Mouse (Mus musculus): Measurements from ENCODE around the gene Lao1.
"Not testable (repeated sequence)": the region's sequence is repeated elsewhere in the genome, so short reads cannot be mapped to it uniquely, and the experiment has no call there.

The Lao1 gene

DNA sequence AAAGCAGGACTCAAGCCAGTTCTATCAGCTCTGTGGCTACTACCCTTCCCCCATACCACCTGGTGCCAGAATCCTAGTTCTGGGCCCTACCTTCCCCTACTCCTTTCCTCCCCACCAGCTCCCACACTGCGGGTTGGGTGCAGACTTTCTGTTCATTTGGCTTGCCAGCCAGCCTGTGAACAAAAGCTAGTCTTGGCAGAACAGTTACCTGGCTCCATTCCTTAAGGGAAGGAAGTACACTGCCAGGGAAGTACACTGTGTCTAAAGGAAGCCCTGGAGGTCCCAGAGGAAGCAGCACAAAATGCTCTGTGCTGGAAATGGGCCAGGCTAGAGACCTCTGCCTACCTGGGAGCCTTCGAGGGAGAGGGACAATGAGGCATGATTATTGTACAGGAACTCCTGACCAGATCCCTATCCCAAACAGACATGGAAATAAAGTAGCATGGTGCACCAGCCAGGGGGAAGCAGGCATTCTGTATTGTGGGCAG, at the start of gene Lao1:
Lao1 (plus strand) TSS at position 438 of the 488 bp plus-strand sequence.
- in situ Hi-C loops (cut with MboI; ENCODE audit: low pct_unique_long_range_greater_than_20kb in 1 of 2, low sequenced_read_pairs in 2 of 2, unreplicated experiment in 1 of 2) = no loop called here

DNA sequence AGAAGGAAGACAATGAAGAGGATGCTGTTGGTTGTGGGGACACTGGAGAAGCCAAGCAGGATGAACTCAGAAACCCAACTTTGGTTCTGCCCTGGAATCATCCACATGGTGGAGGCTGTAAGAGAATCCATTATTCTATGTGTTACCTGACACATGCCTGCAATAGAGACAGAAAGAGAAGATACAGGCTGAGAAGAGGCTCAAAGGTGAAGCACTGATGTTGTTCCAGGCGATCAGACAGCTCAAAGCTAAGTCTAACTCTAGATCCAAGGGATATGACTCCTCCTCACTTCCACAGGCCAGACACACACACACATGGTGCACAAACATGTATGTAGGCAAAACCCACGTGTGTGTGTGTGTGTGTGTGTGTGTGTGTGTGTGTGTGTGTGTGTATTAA, 44.0 kb upstream of the Lao1 start, which contains the start of gene Olfr1329:
Olfr1329 (minus strand) TSS at position 101 of the 400 bp plus-strand sequence.
- in situ Hi-C loops (cut with MboI; ENCODE audit: low pct_unique_long_range_greater_than_20kb in 1 of 2, low sequenced_read_pairs in 2 of 2, unreplicated experiment in 1 of 2) = not testable (repeated sequence)

- in situ Hi-C loops (cut with MboI; ENCODE audit: low pct_unique_long_range_greater_than_20kb in 1 of 2, low sequenced_read_pairs in 2 of 2, unreplicated experiment in 1 of 2) = not testable (repeated sequence)
Observed at GRCm38 (mm10) chr4:118931326-118931725, 30.1 kb upstream of the Lao1 start.

GRCm38 (mm10) chr4:118938512-118938911, 22.9 kb upstream of the Lao1 start, which contains the start of gene Olfr1328:
Gene Olfr1328 (minus strand): TSS chr4:118938612.
- in situ Hi-C loops (cut with MboI; ENCODE audit: low pct_unique_long_range_greater_than_20kb in 1 of 2, low sequenced_read_pairs in 2 of 2, unreplicated experiment in 1 of 2) = no loop called here

GRCm38 (mm10) chr4:118958812-118959211, 2.6 kb upstream of the Lao1 start:
- in situ Hi-C loops (cut with MboI; ENCODE audit: low pct_unique_long_range_greater_than_20kb in 1 of 2, low sequenced_read_pairs in 2 of 2, unreplicated experiment in 1 of 2) = no loop called here

DNA sequence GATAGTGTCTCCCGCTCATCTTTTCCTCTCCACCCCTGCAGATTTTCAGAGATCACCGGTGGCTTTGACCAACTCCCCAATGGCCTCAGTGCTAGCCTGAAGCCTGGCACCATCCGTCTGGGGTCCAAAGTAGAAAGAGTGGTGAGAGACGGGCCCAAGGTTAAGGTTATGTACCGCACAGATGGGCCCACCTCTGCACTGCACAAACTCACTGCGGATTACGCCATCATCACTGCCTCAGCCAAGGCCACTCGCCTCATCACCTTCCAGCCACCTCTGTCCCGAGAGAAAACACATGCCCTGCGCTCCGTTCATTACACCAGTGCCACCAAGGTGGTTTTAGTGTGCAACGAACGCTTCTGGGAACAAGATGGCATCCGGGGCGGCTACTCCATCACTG, 6.3 kb downstream of the Lao1 start:
- in situ Hi-C loops (cut with MboI; ENCODE audit: low pct_unique_long_range_greater_than_20kb in 1 of 2, low sequenced_read_pairs in 2 of 2, unreplicated experiment in 1 of 2) = no loop called here

DNA sequence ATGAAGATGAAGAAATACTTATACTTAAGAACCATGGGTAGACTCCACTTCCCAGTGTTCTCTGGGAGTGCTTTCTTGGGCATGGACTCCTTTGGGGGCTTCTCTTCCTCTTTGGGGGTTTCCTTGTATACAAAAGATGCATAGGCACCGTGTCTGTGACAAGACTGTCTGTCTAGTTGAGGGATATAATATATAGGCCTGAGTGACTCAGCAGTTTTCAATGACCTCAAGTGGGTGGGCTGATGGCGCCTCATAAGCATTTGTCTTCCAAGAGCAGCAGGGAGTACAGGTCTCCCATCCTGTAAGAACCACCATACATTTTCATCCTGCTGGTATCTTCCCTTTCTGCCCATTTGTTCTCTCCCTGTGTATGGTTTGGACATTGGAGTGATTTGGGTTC, 11.9 kb downstream of the Lao1 start:
- in situ Hi-C loops (cut with MboI; ENCODE audit: low pct_unique_long_range_greater_than_20kb in 1 of 2, low sequenced_read_pairs in 2 of 2, unreplicated experiment in 1 of 2) = no loop called here

- in situ Hi-C loops (cut with MboI; ENCODE audit: low pct_unique_long_range_greater_than_20kb in 1 of 2, low sequenced_read_pairs in 2 of 2, unreplicated experiment in 1 of 2) = loop anchor here (10.0 to 25.0 kb wide), 2 partner anchors 340 to 348 kb away; no protein-coding TSS in a partner anchor
Observed at GRCm38 (mm10) chr4:118985291-118985690, 23.9 kb downstream of the Lao1 start.

GRCm38 (mm10) chr4:118988535-118988934, 27.2 kb downstream of the Lao1 start:
- in situ Hi-C loops (cut with MboI; ENCODE audit: low pct_unique_long_range_greater_than_20kb in 1 of 2, low sequenced_read_pairs in 2 of 2, unreplicated experiment in 1 of 2) = loop anchor here (10.0 to 25.0 kb wide), 2 partner anchors 344 to 351 kb away; no protein-coding TSS in a partner anchor

DNA sequence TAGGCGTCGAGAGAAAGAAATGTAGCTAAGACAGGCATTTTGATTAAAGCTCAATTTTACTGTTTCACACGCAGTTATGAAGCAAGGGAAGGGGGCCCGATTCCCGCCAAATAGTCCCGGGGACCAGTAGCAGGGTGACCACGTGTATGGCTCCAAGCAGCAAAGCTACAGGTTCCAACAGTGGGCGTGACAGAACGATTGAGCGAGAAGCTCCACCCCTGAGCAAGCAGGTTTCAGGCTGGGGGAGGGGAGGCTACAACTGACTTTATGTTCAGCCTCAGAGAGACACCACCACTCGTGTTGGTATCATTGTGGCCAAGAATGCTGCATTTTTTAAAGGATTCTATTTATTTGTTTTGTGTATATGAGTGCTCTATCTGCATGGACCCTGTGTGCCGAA, 28.0 kb downstream of the Lao1 start:
- in situ Hi-C loops (cut with MboI; ENCODE audit: low pct_unique_long_range_greater_than_20kb in 1 of 2, low sequenced_read_pairs in 2 of 2, unreplicated experiment in 1 of 2) = loop anchor here (10.0 to 25.0 kb wide), 2 partner anchors 345 to 352 kb away; no protein-coding TSS in a partner anchor

- in situ Hi-C loops (cut with MboI; ENCODE audit: low pct_unique_long_range_greater_than_20kb in 1 of 2, low sequenced_read_pairs in 2 of 2, unreplicated experiment in 1 of 2) = loop anchor here in 1 of 2 experiments (25.0 kb wide), 1 partner anchor 354 kb away; no protein-coding TSS in a partner anchor
Observed at GRCm38 (mm10) chr4:118991797-118992196, 30.4 kb downstream of the Lao1 start.

- in situ Hi-C loops (cut with MboI; ENCODE audit: low pct_unique_long_range_greater_than_20kb in 1 of 2, low sequenced_read_pairs in 2 of 2, unreplicated experiment in 1 of 2) = loop anchor here in 1 of 2 experiments (25.0 kb wide), 1 partner anchor 360 kb away; no protein-coding TSS in a partner anchor
Observed at GRCm38 (mm10) chr4:118997127-118997542, 35.8 kb downstream of the Lao1 start.

GRCm38 (mm10) chr4:118999691-119000486, 38.5 kb downstream of the Lao1 start:
- in situ Hi-C loops (cut with MboI; ENCODE audit: low pct_unique_long_range_greater_than_20kb in 1 of 2, low sequenced_read_pairs in 2 of 2, unreplicated experiment in 1 of 2) = loop anchor here in 1 of 2 experiments (25.0 kb wide), 1 partner anchor 363 kb away; no protein-coding TSS in a partner anchor

DNA sequence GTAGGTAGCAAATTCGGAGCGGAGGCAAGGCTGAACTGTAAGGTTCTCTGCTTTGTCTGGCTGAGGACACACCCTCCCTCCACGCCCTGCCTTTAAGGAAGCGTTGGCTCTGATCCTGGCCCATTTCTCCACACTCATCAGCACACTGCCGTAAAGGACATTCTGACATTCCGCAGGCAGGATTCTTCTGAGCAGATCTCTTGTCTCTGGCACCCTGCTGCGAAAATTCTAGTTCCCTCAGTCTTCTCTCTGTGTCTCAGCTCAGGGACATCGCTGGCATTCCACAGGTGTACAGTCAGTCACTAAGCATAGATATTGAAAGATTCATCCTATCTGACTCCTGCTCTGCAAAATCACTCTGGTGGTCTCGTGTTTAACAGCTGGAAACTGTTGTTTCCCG, 40.3 kb downstream of the Lao1 start:
- in situ Hi-C loops (cut with MboI; ENCODE audit: low pct_unique_long_range_greater_than_20kb in 1 of 2, low sequenced_read_pairs in 2 of 2, unreplicated experiment in 1 of 2) = no loop called here

DNA sequence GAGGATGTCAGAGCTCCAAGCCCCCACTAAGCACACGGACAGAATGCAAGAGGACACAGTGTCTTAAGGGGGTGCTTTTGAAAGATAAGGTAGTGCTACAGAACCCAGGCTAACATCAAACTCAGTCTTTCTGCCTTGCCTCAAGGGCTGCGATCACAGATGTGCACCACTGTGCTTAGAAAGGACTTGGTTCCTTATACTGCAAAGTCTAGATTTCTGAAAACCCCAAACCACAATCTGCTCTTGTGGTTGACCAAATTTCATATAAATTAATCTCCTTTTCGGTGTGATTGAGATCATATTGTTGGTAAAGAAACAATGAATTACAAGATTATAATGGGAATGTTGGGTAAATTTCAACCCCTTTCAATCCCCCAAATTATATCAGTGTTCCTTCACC, 41.1 kb downstream of the Lao1 start:
- in situ Hi-C loops (cut with MboI; ENCODE audit: low pct_unique_long_range_greater_than_20kb in 1 of 2, low sequenced_read_pairs in 2 of 2, unreplicated experiment in 1 of 2) = no loop called here

DNA sequence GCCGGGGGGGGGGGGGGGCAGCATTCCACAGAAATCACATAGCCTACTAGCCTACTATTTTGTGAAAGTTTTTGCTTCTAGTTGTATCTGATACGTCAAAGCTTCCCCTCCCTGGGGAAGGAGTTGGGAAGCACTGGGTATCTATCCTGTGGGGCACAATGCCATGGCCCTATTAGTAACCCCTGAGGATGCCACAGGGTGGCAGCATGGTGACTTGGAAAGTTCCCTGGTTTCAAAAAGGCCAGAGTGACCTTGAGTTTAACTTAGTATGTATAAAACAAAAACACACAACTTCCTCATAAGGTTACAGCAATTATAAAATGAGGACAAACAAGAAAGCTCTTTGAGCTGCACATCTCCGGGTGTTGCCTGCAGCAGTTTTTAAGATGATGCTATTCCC, 42.8 kb downstream of the Lao1 start:
- in situ Hi-C loops (cut with MboI; ENCODE audit: low pct_unique_long_range_greater_than_20kb in 1 of 2, low sequenced_read_pairs in 2 of 2, unreplicated experiment in 1 of 2) = no loop called here

GRCm38 (mm10) chr4:119004613-119005339, 43.4 kb downstream of the Lao1 start:
- in situ Hi-C loops (cut with MboI; ENCODE audit: low pct_unique_long_range_greater_than_20kb in 1 of 2, low sequenced_read_pairs in 2 of 2, unreplicated experiment in 1 of 2) = loop anchor here (5.0 kb wide), 3 partner anchors 63 to 163 kb away; no protein-coding TSS in a partner anchor

DNA sequence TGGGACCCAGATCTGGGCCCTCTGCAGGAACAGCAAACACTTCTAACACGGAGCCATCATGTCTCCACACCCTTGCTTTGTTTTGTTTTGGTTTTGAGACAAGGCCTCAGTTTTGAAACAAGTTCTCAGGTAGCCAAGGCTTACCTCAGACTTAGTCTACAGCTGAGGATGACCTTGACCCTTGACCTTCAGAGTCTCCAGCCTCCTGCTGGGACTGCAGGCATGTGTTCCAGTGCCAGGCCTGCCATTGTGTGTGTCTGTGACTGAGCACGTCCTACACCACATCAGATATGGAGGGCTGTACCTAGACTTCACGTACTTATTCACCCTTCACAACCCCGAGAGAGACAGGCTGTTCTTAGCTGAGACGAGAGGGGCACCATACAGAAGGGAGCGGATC, 46.2 kb downstream of the Lao1 start:
- in situ Hi-C loops (cut with MboI; ENCODE audit: low pct_unique_long_range_greater_than_20kb in 1 of 2, low sequenced_read_pairs in 2 of 2, unreplicated experiment in 1 of 2) = loop anchor here (5.0 kb wide), 3 partner anchors 60 to 160 kb away; no protein-coding TSS in a partner anchor

DNA sequence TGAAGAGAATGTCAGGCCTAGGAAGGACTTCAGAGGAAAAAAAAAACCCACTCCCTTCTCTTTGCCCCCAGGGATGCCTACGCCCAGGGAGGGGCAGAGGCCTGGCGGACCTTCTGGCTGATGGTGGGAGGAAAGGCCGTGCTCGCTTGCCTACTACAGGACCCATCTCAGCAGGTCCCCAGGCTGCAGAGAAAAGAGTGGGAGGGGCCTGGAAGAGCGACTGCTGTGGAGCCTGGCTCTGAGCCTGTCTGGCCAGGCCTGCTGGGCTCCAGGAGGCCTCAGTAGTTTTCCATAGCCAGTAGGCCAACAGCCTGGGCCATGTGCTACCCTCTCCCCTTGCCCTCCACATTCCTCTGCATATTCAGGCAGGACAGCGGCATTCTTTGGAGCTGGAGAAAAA, 47.1 kb downstream of the Lao1 start:
- in situ Hi-C loops (cut with MboI; ENCODE audit: low pct_unique_long_range_greater_than_20kb in 1 of 2, low sequenced_read_pairs in 2 of 2, unreplicated experiment in 1 of 2) = loop anchor here (5.0 kb wide), 3 partner anchors 59 to 159 kb away; no protein-coding TSS in a partner anchor

All from mouse embryonic stem cell (cell line).